Mouse (Mus musculus): ENCODE data around the gene Rap1gds1.
A peak's percentile ranks its signal among the peaks of the same experiment; 100 is the strongest.

Gene Rap1gds1

DNA sequence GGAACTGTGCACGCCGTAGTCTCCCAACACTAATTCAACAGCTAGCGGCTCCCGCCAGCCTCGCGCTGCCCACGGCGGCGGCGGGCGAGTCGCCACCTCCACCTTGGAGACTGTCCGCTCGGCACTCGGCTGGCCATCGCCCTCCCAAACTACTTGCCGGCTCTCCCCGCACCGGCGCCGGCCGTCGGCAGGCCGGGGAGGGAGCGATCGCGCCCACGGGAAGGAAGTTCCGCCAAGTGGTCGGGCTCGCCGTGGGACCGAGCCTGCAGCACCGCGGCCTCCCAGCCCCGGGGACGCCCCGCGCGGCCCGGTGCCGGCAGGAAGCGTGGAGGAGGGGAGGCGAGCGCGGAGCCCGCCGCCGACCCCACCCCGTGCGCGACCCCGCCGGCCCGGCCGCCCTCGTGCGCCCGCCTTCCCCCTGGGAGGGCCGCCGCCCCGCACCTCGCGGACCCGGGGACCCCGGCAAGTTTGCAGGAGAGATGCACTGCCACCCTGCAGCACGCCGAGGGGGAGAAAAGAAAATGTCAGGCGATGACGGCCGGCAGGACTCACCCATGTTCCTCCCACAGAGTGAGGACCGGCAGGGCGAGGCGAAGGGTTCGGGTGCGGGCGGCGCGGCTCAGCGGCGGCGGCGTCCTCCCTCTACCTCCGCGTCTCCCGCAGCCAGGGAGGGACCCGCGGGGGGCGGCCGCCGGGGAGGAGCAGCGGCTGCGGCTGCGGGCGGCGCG is at the start of gene Rap1gds1:
TSS of gene Rap1gds1 (minus strand) at position 718 of the 728 bp plus-strand sequence.
- DNase-seq (ENCODE audit: low spot score in 2 of 2): peak; percentile 42 to 50

DNA sequence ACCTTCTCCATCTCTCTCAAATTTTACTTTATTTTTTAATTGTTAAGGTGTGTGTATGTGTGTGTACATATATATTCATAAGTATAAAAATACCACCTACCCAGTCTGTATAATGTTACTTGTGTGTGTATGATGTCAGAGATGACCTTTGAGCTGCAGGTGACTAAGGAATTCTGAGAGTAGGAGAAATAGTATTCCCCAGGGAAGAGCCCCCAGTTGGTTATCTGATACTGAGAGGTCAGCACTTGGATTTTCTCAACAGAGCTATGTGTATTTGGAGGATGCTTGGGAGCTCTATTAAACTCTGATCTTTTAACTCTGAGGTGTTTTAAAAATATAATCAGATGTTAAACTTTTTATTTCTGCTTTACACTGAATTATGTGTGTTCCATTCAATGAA is 43.4 kb upstream of the Rap1gds1 start:
- no peak for DNase-seq (ENCODE audit: low spot score in 2 of 2)

- DNase-seq (ENCODE audit: low spot score in 2 of 2): no peak
Observed at GRCm38 (mm10) chr3:139116733-139117337, 41.8 kb upstream of the Rap1gds1 start.

- DNase-seq (ENCODE audit: low spot score in 2 of 2): no peak
Observed at GRCm38 (mm10) chr3:139112335-139112973, 37.5 kb upstream of the Rap1gds1 start.

- DNase-seq (ENCODE audit: low spot score in 2 of 2): no peak
Observed at GRCm38 (mm10) chr3:139111877-139112276, 36.9 kb upstream of the Rap1gds1 start.

DNA sequence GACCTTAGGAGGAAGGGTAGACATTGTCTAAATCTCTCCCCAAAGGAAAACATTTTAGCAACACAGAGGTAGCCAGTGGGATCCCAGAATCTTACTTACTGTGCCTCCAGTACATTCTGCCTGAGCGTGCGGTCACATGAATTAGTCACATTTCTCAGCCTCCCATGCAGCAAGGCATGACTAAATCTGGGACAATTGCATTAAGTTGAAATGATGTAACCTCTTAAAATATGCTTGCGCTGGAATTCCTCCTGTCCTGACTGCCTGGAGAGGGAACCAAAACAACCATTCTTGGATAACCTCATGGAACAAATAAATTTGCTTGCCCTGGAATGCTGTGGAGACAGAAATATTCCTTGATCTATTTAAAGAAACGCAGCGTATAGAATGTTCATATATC is 33.2 kb upstream of the Rap1gds1 start:
- no peak for DNase-seq (ENCODE audit: low spot score in 2 of 2)

GRCm38 (mm10) chr3:139103914-139104313 is 28.9 kb upstream of the Rap1gds1 start:
- no peak for DNase-seq (ENCODE audit: low spot score in 2 of 2)

- DNase-seq (ENCODE audit: low spot score in 2 of 2): no peak
Observed at GRCm38 (mm10) chr3:139103346-139103745, 28.3 kb upstream of the Rap1gds1 start.

DNA sequence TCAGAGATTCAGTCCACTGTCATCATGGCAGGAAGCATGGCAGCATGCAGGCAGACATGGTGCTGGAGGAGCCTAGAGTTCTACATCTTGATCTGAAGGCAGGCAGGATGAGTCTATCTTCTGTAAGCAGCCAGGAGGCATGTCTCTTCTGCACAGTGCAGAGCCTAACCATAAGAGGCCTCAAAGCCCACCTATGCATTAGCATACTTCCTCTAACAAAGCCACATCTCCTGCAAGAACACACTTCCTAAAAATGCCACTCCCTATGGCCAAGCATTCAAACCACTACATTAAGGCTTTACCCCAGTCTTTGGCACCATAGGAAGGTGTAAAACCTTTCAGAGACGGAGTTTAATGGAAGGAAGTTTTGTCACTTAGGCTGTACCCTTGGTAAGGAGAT is 26.9 kb upstream of the Rap1gds1 start:
- no peak for DNase-seq (ENCODE audit: low spot score in 2 of 2)

GRCm38 (mm10) chr3:139099284-139099683 is 24.3 kb upstream of the Rap1gds1 start:
- no peak for DNase-seq (ENCODE audit: low spot score in 2 of 2)

DNA sequence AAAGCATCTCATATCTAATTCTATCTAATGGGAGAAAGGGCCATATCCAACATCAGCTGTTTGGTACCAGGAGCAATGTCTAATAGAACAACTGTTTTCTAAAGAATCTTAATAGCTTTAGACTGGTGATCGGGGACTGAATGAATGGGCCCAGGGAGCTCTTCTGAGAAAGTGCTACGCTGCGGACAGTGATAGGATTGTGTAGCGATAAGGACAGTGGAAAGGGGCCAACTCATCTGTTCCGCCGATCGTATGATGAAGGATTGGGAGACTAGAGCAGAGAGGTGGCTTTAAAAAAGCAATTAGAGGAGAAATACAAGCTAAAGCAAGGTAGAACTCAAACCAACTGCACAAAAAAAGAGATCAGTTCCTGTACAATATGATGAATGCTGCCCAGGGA is 20.9 kb upstream of the Rap1gds1 start:
- no peak for DNase-seq (ENCODE audit: low spot score in 2 of 2)

GRCm38 (mm10) chr3:139088526-139088925 is 13.5 kb upstream of the Rap1gds1 start:
- no peak for DNase-seq (ENCODE audit: low spot score in 2 of 2)

- DNase-seq (ENCODE audit: low spot score in 2 of 2): no peak
Observed at GRCm38 (mm10) chr3:139083778-139084539, 9.0 kb upstream of the Rap1gds1 start.

DNA sequence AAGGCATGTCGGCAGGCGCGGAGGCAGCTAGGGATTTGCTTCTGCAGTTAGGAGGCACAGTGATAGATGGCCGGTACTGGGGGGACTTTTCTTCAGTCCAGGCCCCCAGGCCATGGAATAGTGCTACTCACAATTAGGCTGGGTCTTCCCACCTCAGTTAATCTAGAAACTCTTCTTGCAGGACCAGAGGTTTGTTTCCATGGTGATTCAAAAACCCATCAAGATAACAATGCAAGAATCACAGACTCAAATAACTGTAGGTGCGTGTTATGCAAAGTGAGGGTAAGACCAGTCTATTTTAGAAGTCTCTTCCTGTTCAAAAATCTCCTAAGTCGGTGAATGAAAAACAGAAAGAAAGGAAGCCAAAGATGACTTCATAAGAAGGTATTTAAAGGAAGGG is 4.8 kb upstream of the Rap1gds1 start:
- no peak for DNase-seq (ENCODE audit: low spot score in 2 of 2)

DNA sequence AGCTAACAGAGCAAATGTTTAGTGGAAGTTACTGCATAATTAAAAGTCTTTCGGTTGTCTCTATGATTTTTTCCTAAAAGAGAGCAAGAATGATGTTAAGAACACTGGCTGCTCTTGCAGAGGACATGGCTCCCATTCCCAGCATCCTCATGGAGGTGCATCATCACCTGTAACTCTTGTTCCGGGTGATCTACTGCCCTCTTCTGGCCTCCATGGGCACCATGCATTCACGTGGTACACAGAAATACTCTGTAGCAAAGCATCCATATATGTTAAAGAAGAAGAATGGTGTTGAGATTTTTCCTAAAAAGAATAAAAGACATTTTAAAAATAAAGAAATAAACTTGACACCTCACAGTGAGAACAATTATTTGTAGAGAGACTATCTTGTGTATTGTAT is 3.0 kb upstream of the Rap1gds1 start:
- DNase-seq (ENCODE audit: low spot score in 2 of 2): no peak

DNA sequence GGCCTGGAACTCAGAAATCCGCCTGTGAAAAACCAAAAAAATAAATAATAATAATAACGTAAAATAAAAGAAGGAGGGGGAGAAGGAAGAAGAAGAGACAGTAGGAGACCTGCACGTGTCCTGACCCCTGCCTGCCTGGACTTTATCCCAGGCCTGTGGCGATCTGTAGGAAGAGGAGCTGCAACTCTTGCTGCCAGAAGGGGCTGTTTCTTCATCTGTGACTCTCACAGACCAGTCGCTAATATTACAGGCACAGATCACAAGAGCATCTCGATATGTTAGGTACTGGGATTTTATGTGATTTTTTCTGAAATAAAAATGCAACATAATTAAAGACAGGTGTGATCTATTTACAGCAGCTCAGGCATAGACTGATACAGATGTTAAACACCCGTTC is 1.1 kb upstream of the Rap1gds1 start:
- DNase-seq (ENCODE audit: low spot score in 2 of 2): no peak

GRCm38 (mm10) chr3:139075333-139076058 is 495 bp upstream of the Rap1gds1 start:
- peak; percentile 85 to 88 for DNase-seq (ENCODE audit: low spot score in 2 of 2)

GRCm38 (mm10) chr3:139073801-139074483 is 1.1 kb downstream of the Rap1gds1 start:
- DNase-seq (ENCODE audit: low spot score in 2 of 2): no peak

- no peak for DNase-seq (ENCODE audit: low spot score in 2 of 2)
Observed at GRCm38 (mm10) chr3:139069539-139069938, 5.5 kb downstream of the Rap1gds1 start.

GRCm38 (mm10) chr3:139064076-139064475 is 10.9 kb downstream of the Rap1gds1 start:
- no peak for DNase-seq (ENCODE audit: low spot score in 2 of 2)

GRCm38 (mm10) chr3:139062088-139062487 is 12.9 kb downstream of the Rap1gds1 start:
- no peak for DNase-seq (ENCODE audit: low spot score in 2 of 2)
